Mouse (Mus musculus) fat pad, adult 2 months (tissue): ENCODE data around the gene Il6ra.
"Not testable (repeated sequence)": the region's sequence is repeated elsewhere in the genome, so short reads cannot be mapped to it uniquely, and the experiment has no call there.

Experiments
- DNase-seq: peaks from one replicate; pipeline ENCODE4 v3.0.0-alpha.2; 2011; ENCODE audit warnings: low read depth, low spot score; ENCODE audit errors: extremely low read depth

Gene Il6ra

DNA sequence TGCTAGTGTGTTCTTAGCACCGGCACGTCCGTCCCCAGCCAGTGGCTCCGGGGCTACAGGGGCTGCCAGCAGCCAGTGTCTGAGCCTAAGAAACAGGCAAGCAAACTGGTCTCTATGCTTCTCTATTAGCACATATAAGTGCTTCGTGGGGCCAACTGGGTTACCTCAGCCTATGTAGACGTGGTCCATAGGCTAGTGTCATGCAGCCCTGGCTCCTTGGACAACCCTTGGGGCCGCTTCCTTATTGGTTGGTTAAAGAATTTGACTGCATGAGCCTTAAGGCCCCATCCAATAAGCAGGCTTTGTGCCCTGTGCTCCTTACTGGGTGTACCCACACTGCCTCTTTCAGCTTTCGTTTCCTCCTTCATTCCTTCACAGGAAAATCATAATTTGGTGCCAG lies 37.2 kb downstream of the Il6ra start:
- no peak for DNase-seq

DNA sequence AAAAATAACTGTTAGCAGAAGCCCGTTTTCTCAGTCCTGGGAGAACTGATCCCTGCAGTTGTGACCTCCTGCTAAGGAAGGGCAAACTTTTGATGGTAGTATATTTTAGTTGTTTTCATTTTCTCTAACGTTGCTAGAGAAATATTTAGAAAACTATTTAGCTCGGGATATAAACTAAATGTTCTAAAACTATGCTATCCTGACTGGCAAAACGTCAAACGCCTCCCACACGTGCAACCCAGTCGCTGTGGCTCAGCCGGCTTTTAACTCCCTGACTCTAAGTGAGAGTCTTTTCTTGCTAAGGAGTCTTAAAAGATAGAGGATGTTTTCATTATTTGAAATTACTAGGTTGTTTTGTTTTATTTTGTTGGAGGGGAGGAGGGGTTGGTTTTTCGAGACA lies 38.0 kb downstream of the Il6ra start:
- DNase-seq: no peak

DNA sequence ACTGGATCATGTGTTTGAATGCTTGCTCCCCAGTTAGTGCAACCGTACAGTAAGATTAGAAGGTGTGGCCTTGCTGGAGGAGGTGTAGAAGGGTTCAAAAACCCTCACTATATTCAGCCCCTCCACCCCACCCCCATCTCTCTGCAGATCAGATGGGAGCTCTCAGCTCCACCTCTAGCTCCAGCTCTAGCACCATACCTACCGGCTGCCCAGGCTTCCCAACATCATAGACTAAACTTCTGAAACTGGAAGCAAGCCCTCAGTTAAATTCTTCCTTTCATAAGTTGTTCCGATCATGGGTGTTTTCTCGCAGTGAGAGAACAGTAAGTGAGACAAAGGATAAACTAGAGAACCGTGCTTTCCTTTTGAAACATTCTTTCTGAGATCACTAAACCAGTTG lies 38.9 kb downstream of the Il6ra start:
- DNase-seq: no peak

DNA sequence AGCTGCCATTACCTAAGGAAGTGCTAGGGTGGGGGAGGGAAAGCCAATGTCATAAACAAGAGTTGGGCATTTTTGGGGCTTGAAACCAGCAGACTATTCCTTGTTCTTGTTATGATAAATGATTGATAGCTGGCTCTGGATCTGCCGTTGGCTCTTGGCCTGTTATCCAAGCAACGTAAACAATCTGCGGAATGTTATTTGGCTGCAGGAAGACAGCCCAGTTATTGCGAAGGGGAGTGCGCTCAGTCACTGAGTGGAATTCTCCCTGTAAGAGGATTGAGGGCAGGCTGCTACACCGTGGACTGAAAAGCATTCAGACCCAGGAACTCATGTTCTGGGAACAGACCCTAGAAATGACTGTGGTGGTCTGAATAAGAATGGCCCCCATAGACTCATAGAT lies 40.3 kb downstream of the Il6ra start:
- peak; percentile 23 for DNase-seq

DNA sequence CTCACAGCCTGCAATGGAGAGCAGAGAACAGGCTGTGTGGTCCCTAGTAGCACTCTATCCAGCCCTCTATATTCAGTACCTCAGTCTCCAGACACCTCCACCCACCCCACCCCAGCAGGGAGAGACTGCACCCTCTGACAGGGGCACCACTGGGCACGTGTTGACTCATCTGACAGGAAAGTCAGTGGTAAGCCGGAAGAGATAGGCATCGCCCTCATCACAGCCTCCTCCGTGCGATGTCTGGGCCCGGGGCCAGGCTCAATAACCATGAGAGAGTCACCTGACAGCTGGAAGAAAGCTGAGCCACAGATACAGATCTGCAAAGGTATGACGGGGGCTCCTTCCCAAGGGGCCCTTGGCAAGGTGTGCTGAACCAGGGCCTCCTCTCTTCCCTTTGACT lies 40.8 kb downstream of the Il6ra start:
- DNase-seq: no peak

DNA sequence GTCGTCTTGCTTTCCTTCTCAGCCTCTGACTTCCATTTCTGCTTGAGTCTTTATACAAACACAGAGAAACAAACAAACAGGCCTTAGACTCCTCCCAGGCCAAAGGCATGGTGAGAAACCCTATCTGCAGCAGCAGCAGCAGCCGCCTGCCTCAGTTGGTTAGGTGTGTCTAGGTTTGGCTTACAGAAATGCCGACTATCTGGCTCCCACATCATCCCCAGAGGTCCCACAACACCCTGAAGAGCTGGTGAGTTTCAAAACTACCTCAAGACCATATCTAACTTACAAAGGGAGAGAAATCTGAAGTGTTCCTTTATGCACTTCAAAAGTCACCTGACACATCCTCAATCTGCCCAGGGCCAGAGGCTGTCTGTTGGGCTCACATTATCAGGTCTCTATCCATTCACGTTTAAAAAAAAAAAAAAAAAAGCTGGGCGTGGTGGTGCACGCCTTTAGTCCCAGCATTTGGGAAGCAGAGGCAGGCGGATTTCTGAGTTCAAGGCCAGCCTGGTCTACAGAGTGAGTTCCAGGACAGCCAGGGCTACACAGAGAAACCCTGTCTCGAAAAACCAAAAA lies 41.6 kb downstream of the Il6ra start:
- no peak for DNase-seq

- no peak for DNase-seq
Observed at GRCm38 (mm10) chr3:89870472-89871271, 42.3 kb downstream of the Il6ra start.

DNA sequence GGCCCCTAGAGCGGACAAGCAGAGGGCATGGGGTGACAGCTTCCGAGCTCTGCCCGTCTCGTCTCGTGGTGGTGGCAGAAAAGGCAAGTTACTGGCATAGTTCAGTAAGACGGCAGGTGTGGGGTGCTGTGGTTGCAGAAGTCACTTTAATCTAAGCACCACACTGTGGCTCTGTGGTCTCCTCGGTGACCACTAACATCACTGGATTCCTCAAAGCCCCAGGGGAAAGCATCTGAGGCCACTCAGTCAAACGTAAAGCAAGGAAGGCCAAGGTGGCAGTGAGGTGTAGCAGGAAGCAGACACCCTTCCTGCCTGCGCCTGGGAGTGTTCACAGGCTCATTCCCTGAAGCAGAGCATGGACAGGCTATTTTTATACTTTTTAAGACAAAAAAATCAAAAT lies 43.4 kb downstream of the Il6ra start:
- DNase-seq: no peak

DNA sequence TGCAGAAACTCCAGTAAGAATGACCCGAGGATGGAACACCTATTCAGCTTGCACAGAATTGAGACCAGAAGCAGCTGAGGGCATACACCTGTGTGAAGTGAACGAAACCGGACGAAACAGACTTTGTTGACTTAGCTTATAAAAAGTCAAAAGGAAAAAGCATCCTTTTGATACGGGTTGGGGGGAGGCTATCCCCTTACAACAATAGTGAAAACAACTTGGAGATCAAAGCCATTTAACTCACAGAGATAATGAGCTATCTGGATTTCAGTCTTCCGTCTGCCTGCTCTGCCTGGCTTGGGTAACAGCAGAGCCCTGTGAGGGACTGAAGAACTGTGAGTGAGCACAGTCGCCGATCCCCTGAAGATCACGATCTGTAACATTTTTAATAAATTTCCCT lies 44.0 kb downstream of the Il6ra start:
- DNase-seq: no peak

DNA sequence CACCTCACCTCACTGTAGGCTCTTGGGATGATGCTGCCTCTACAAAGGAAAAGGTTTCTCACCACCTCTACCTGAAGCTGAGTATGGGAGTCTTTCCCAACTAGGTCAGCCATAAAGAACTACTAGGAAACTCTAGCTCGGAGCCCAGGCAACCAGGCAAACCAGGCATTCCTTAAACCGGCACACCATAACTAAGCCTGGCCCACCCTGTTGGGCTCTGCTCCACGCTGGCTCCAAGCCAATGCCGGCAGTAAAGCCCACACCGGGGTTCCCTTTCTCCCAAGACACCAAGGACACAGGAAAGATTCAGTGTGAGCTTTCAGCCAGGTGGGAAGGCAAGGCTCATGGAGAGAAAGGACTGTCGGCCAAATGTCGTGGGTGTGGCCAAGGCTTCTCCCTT lies 44.6 kb downstream of the Il6ra start:
- no peak for DNase-seq

DNA sequence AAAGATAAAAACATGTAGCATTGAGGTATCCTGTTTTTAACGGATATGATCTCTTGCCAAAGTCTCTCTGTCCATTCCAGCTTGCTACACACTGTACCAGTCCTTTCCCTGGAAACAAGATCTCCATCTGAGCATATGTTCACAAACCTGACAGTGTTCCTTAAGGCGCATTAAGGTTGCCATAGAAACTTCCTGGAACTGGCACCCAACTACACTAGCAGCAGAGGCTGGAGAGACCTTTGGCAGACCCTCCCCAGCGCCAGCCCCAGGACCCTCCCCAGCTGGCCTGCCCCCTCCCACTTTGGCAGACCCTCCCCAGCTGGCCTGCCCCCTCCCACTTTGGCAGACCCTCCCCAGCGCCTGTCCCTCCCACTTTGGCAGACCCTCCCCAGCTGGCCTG lies 45.3 kb downstream of the Il6ra start:
- DNase-seq: no peak

DNA sequence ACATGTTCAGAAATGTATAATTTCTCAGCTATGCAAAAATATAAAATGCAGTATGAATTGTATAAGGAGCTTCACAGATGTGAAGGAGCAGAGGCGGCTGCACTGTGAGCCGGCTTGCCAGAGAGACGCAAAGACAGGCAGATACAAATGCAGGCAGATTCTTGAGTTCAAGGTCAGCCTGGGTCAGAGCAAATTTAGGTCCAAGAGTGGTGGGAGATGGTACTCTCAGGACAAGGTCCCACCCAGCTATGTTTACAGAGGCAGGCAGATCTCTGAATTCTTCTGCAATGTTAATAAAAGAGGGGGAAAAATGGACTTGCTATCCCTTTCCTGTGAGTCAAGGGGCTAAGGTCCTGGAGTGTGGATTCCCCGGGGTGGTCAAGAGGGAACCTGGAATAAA lies 47.2 kb downstream of the Il6ra start:
- DNase-seq: no peak

DNA sequence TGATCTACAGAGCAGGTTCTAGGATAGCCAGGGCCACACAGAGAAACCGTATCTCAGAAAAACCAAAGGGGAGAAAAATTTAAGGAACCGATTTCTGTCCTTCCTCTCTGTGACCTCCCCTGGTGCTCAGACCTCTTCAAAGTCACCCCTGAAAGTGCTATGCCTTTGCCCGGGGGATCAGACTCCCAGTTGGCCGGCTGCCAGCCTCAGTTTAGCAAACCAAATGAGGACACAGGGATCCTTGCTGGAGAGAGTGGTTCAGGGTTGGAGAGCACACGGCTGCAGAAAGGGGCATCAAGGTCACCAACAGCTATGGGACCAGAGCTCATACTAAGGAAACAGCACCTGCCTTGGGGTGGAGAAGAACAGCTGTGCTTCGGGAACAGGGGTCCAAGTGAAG lies 48.0 kb downstream of the Il6ra start:
- DNase-seq: no peak

DNA sequence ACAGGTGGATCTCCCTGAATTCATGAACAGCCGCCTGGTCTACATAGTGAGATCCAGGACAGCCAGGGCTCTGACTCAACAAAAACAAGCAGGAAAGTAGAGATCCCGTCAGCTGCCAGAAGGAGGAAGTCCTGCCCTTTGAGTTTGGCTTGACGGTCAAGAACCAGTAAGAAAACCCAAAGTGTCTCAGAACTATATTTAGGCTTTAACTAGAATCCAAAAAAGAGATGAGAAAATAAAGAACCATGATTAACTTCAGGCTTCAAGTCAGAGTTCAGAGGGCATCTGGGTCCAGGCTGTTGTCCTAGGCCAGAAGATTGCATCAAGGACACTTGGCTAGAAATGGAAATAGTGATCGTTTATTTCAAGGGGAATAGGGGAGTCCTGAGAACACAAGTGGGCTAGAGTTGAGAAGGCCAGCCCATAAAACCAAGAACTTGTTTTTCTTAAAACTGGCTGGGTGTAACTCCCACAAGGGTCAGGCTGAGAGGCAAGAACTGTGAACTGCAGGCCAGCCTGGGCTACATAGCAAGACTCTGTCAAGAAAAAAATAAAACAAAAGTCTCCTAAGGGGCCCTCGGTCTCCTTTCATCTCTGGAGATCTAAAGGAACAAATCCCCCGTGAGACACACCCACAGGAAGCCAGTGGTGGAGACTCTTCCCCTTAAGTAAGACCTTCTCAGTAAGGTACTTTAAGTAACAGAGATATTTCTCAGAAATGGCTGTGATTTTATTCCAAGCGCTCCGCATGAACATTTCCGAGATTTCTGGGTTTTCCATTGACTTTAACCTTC lies 49.1 kb downstream of the Il6ra start:
- no peak for DNase-seq

DNA sequence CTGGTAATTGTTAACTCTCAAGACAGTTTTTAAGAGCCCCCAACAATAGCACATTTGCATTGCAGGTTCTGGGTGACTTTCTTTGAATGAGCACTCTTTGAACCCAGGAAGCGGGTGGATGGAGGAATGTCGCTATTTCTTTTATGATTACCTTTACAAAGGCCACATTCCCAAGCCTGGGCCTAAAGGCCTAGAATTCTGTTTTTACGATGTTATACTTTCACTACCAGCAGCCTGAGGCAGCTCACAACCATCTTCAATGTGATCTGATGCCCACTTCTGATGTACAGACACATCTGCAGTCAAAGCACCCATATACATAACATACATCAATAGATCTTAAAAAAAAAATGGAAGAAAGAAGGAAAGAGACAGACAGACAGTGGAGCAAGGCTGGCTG lies 49.7 kb downstream of the Il6ra start:
- not testable (repeated sequence) for DNase-seq

GRCm38 (mm10) chr3:89862182-89862761 lies 50.7 kb downstream of the Il6ra start:
- no peak for DNase-seq

DNA sequence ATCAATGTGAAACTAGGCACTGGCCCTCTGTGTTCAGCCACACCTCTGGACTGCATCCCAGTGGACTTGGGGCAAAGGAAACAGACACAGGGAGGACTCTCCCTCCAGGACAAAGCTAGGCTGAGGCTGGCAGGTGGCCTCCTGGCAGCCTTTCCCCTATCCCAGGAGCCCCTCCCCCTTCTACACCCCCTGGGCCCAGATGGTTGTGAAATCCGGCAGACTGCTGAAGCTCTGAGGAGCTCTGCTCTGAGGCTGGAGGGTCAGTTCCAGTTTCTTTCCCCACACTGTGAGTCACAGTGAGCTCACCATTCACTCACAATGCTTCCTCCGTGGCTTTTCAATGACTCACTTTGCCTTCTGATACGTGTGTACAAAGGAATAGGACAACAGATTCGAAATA lies 51.9 kb downstream of the Il6ra start:
- DNase-seq: peak; percentile 31

DNA sequence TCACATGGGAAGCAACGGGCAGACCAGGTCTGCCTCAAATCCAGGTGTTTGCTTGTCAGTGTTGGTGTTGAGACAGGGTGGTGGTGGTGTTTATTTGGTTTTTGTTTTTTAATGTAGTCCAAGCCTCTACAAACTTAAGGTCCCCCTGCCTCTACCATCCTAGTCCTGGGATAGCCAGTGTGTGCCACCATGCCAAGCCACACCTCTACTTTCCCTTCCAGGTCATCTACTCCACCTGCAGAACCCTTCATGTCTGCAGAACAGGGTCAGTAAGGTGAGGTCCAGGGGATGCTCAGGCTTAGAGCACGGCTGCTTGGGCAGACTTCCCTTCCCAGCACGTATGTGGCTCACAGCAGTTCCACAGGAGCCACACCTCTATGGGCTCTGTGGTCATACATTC lies 52.7 kb downstream of the Il6ra start:
- no peak for DNase-seq

DNA sequence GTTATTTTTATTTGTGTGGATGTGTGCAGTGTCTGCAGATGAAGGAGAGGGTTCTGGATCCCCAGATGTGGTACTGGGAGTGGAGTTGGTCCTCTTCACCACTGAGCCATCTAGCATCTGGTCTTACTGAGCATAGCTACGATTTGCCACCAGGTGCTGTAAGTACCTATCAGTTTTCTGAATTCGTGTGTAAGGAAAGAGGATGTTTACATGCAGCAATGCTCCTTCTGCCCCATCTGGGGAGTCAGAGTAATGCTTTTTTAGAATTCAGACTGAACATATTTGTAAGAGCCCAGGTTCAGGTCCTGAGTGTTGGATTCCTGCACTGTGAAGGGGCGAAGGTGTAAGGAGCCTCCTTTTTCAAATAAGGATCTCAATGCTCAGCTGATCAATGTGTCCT lies 53.1 kb downstream of the Il6ra start:
- DNase-seq: no peak

DNA sequence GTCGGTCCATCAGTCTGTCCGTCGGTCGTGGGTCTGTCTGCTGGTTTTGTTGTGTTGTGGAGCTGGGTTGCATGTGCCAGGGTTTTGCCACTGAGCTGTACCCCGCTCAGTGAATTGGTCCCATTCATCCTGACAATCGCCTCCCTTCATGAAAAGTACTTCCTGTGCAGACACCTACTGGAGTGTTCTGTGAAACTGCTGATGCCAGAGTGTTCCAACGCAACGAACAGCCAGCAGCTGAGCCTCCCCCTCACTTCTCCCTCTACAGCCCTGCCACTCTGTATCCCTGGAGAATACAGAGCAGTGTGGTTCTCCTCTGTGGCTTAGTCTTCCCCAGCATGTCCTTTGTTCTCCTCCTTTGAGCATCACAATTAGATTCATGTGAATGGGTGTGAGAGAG lies 54.1 kb downstream of the Il6ra start:
- DNase-seq: no peak

DNA sequence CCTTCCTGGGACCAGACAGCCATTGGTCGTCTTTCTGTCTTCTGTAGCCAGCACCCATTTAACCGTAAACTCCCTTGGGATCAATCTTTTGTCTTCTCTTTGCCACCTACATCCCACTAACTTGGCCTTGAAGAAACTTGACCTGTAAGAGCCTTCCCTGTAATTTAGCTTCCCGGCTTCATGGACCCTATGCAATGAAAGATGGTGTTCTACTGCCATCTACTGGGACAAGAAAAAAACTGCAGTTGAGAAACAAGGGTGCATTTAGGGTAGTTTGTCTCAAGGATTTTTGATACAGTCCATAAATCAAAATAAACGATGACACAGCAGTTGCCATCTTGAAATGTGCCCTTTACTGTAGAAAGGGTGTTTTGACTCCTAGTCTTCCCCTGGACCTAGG lies 54.9 kb downstream of the Il6ra start:
- DNase-seq: no peak

DNA sequence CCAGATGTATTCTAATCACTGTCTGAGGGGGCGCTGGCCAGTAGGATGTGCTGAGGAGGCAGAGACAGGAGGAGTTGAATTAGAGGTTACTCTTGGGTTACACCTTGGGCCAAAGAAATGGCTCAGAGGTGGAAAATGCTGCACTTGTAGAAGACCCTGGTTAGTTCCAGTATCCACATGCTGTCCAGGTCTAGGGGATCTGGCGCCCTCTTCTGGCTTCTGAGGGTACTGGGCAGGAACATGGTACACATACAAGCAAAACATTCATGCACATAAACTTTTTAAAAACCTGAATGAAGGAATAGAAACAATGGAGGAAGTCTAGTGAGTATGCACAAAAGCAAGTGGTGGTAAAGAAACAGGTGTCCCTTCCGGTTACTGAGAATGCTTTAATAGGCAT lies 55.6 kb downstream of the Il6ra start:
- DNase-seq: no peak
